Mouse (Mus musculus) left cerebral cortex, postnatal 4 days (tissue): Measurements from ENCODE around the gene Gm21095. TPM values are rescaled to one million over a fixed set of nuclear protein-coding genes. Genes with fewer than 3 reads are reported as not detected.
"Not testable (repeated sequence)": the region's sequence is repeated elsewhere in the genome, so short reads cannot be mapped to it uniquely, and the experiment has no call there.

Source experiments
- DNase-seq: peaks from one replicate; pipeline ENCODE4 v3.0.0-alpha.2; 2022
- intact Hi-C: fragments of 180-260 bp; cut with DNase I; formaldehyde crosslinking; loops from one replicate; pipeline ENCODE4 v1.15.1; 2025
- total RNA-seq, 2 experiments: library from RNA; stranded (reverse); gene quantifications; 2 replicates each; pipeline ENCODE4 v1.2.3; 2021

Gene Gm21095
- total RNA-seq: not detected

- intact Hi-C loops, DNase-seq: not testable (repeated sequence)
These were observed at the start of gene Gm21095 for GRCm38 (mm10) chrY:84096979-84097378. Gene Gm21095, plus strand, starts transcription at chrY:84097279.
